ENCODE assay signal across 19 mouse cellular contexts in genomic region chr13:24819931-24820330, GRCm38 (mm10). TPM values are rescaled to one million over a fixed set of nuclear protein-coding genes. Genes with fewer than 3 reads are reported as not detected.
A peak's percentile ranks its signal among the peaks of the same experiment; 100 is the strongest.
DNase-seq lines count a peak whose midpoint lies in the region; TF ChIP-seq lines count a peak whose summit lies in the region.
"Had no signal": no experiment of that assay in that cellular context is flagged by ENCODE, and none has a peak within 500 bp of the region (broad histone marks: within the 10 kb centered on the region; RNA-seq: fewer than 3 reads in every experiment).

No protein-coding gene starts in this region.

- peak; percentile 70 for DNase-seq in kidney, adult 2 months
- no peak for DNase-seq in kidney, adult 18-20 months
- DNase-seq in kidney, postnatal 36 days = peak; percentile 37 to 50
- DNase-seq in kidney, postnatal 4 days = no peak
- DNase-seq: adrenal gland, adult 2 months; adrenal gland, postnatal 10 days; adrenal gland, postnatal 25 days; cerebellum, adult 11 months; cerebellum, adult 18-20 months; cerebellum, adult 8-10 months; cerebellum, adult 9-11 months; cerebellum, postnatal 14 days; cerebellum, postnatal 36 days; embryo, embryonic 11 days had no signal

- 56% methylated on average over 1 of the region's 1 CpGs for WGBS in kidney, adult 2 months

- no peak for TF ChIP-seq CTCF in kidney, adult 2 months (conservative IDR thresholded peaks at IDR 0.05; ENCODE audit: insufficient read depth, insufficient read length, low read depth, low read length)

- H3K4me1 ChIP-seq in kidney, adult 2 months (ENCODE audit: control insufficient read depth, insufficient read depth, low read length) = peaks cover 2% of the 10 kb centered on the region; the same call in 1 of the 2 replicates
- H3K4me1 ChIP-seq: embryonic facial prominence, embryonic 13.5 days; embryonic facial prominence, embryonic 15.5 days; forebrain, embryonic 12.5 days had no signal

- no peak overlapping the region for H3K4me3 ChIP-seq in kidney, adult 2 months (ENCODE audit: insufficient read depth, low read depth, low read length)
- H3K4me3 ChIP-seq: embryonic facial prominence, embryonic 13.5 days; embryonic facial prominence, embryonic 15.5 days; erythroblast, embryonic 14.5 days; forebrain, embryonic 10.5 days; forebrain, embryonic 12.5 days had no signal

- H3K36me3 ChIP-seq in kidney, adult 2 months (ENCODE audit: control insufficient read depth, insufficient read depth, low read length) = peaks cover 7% of the 10 kb centered on the region; the same call in 1 of the 2 replicates

- H3K27me3 ChIP-seq in kidney, adult 2 months (replicated peaks; ENCODE audit: control insufficient read depth, insufficient read depth, low read length) = no peaks in the 10 kb centered on the region
- H3K27me3 ChIP-seq: embryonic facial prominence, embryonic 13.5 days; embryonic facial prominence, embryonic 15.5 days; forebrain, embryonic 12.5 days had no signal

- H3K27ac ChIP-seq in kidney, adult 2 months (ENCODE audit: insufficient read depth, low read depth, low read length) = peak overlapping the region; percentile 68; the same call in 1 of the 2 replicates
- H3K27ac ChIP-seq: embryonic facial prominence, embryonic 13.5 days; embryonic facial prominence, embryonic 15.5 days; forebrain, embryonic 10.5 days; forebrain, embryonic 12.5 days had no signal

- no peak for TF ChIP-seq POLR2A in kidney, adult 2 months (IDR thresholded peaks at IDR 0.05; ENCODE audit: low read depth, low read length)

RNA-seq across cellular contexts. Expression of gene Acot13, which starts 11.4 kb away (rescaled TPM):
- 259 and 286 TPM in 2 replicates for polyA plus RNA-seq in kidney, adult 2 months (2012; rRNA removed)

RNA-seq across cellular contexts. Expression of gene Tdp2, which starts 11.5 kb away (rescaled TPM):
- 19.6 and 19.7 TPM in 2 replicates for polyA plus RNA-seq in kidney, adult 2 months (2012; rRNA removed)

RNA-seq across cellular contexts. Expression of gene BC005537, which starts 18.5 kb away (rescaled TPM):
- polyA plus RNA-seq in kidney, adult 2 months (2012; rRNA removed) = 35.3 and 42.4 TPM in 2 replicates

RNA-seq across cellular contexts. Expression of gene D130043K22Rik, which starts 25.0 kb away (rescaled TPM):
- 0.57 and 0.67 TPM in 2 replicates for polyA plus RNA-seq in kidney, adult 2 months (2012; rRNA removed)
- polyA plus RNA-seq: erythroblast, embryonic 14.5 days had no signal

RNA-seq across cellular contexts. Expression of gene Gmnn, which starts 58.2 kb away (rescaled TPM):
- 4.1 and 7.1 TPM in 2 replicates for polyA plus RNA-seq in kidney, adult 2 months (2012; rRNA removed)
- polyA plus RNA-seq: adrenal gland, adult 2 months had no signal

Comparison
In these comparisons a context has a peak if more than half of its experiments do, and no peak if none do; other contexts are left out.
1. DNase-seq: peak in kidney, adult 2 months (single experiment) and kidney, postnatal 36 days (2 of 2); none in kidney, adult 18-20 months (single experiment) and kidney, postnatal 4 days (0 of 2).